Mouse (Mus musculus): ENCODE measurements around the gene Tubb5. TPM values are rescaled to one million over a fixed set of nuclear protein-coding genes. Genes with fewer than 3 reads are reported as not detected.

Tubb5 gene
- total RNA-seq (2023) = 236 to 254 TPM (median 249 TPM) in 4 replicates

GRCm38 (mm10) chr17:35838122-35838544 lies at the start of gene Tubb5:
TSS of gene Tubb5 (minus strand) at chr17:35838306.

GRCm38 (mm10) chr17:35879245-35880057 lies 41.3 kb upstream of the Tubb5 start, which contains the start of gene Dhx16:
TSS of gene Dhx16 (plus strand) at chr17:35879819.

GRCm38 (mm10) chr17:35865481-35866280 lies 27.6 kb upstream of the Tubb5 start, which contains the start of gene Ppp1r18:
TSS of gene Ppp1r18 (plus strand) at chr17:35865593.

GRCm38 (mm10) chr17:35861198-35861857 lies 23.2 kb upstream of the Tubb5 start, which contains the start of gene Nrm:
TSS of gene Nrm (plus strand) at chr17:35861318.

GRCm38 (mm10) chr17:35841076-35841950 lies 3.2 kb upstream of the Tubb5 start, which contains the start of gene Mdc1:
TSS of gene Mdc1 (plus strand) at chr17:35841515.

GRCm38 (mm10) chr17:35822964-35823937 lies 14.9 kb downstream of the Tubb5 start, which contains the start of gene Flot1:
TSS of gene Flot1 (plus strand) at chr17:35823230.

GRCm38 (mm10) chr17:35821439-35822430 lies 16.4 kb downstream of the Tubb5 start, which contains the start of gene Ier3:
TSS of gene Ier3 (plus strand) at chr17:35821684.

Other genes with a start within 250 kb of the Tubb5 start
- not detected in 4 replicates for gene Sfta2, start 236.8 kb downstream of the Tubb5 start, total RNA-seq (2023)
- gene Gm9573, start 211.7 kb downstream of the Tubb5 start, total RNA-seq (2023) = not detected in 4 replicates
- not detected in 4 replicates for gene Mucl3, start 194.6 kb downstream of the Tubb5 start, total RNA-seq (2023)
- gene Vars2, start 170.7 kb downstream of the Tubb5 start, total RNA-seq (2023) = 37.0 to 55.6 TPM (median 43.5 TPM) in 4 replicates
- 15.9 to 21.1 TPM (median 19.1 TPM) in 4 replicates for gene Gtf2h4, start 164.6 kb downstream of the Tubb5 start, total RNA-seq (2023)
- gene Ddr1, start 133.7 kb downstream of the Tubb5 start, total RNA-seq (2023) = 0.16 to 0.39 TPM in 2 of 4 replicates, not detected in the others
- 0.52 to 1.1 TPM (median 1.0 TPM) in 3 of 4 replicates, not detected in the other for gene Ier3, start 16.6 kb downstream of the Tubb5 start, total RNA-seq (2023)
- 18.3 to 24.9 TPM (median 22.1 TPM) in 4 replicates for gene Flot1, start 15.1 kb downstream of the Tubb5 start, total RNA-seq (2023)
- 73.0 to 81.1 TPM (median 79.2 TPM) in 4 replicates for gene Mdc1, start 3.2 kb upstream of the Tubb5 start, total RNA-seq (2023)
- gene Nrm, start 23.0 kb upstream of the Tubb5 start, total RNA-seq (2023) = 85.5 to 100 TPM (median 88.6 TPM) in 4 replicates
- gene Ppp1r18, start 27.3 kb upstream of the Tubb5 start, total RNA-seq (2023) = 217 to 232 TPM (median 222 TPM) in 4 replicates
- gene Dhx16, start 41.5 kb upstream of the Tubb5 start, total RNA-seq (2023) = 104 to 117 TPM (median 107 TPM) in 4 replicates
- 17.2 to 24.2 TPM (median 21.6 TPM) in 4 replicates for gene 2310061I04Rik, start 59.1 kb upstream of the Tubb5 start, total RNA-seq (2023)
- 17.1 to 19.0 TPM (median 18.1 TPM) in 4 replicates for gene Atat1, start 71.8 kb upstream of the Tubb5 start, total RNA-seq (2023)
- 66.6 to 75.4 TPM (median 71.1 TPM) in 4 replicates for gene Mrps18b, start 78.1 kb upstream of the Tubb5 start, total RNA-seq (2023)
- gene Ppp1r10, start 78.1 kb upstream of the Tubb5 start, total RNA-seq (2023) = 169 to 183 TPM (median 172 TPM) in 4 replicates
- 110 to 126 TPM (median 118 TPM) in 4 replicates for gene Abcf1, start 131.5 kb upstream of the Tubb5 start, total RNA-seq (2023)
- gene Gnl1, start 141.5 kb upstream of the Tubb5 start, total RNA-seq (2023) = 74.4 to 96.2 TPM (median 83.1 TPM) in 4 replicates
- gene Prr3, start 141.9 kb upstream of the Tubb5 start, total RNA-seq (2023) = 76.5 to 103 TPM (median 82.0 TPM) in 4 replicates
- gene H2-T24, start 182.3 kb upstream of the Tubb5 start, total RNA-seq (2023) = 41.0 to 45.3 TPM (median 43.3 TPM) in 4 replicates
- gene H2-T23, start 194.5 kb upstream of the Tubb5 start, total RNA-seq (2023) = 309 to 351 TPM (median 339 TPM) in 4 replicates
- 79.2 to 84.9 TPM (median 81.8 TPM) in 4 replicates for gene H2-T22, start 204.4 kb upstream of the Tubb5 start, total RNA-seq (2023)
- gene Gm6034, start 204.7 kb upstream of the Tubb5 start, total RNA-seq (2023) = 0.43 to 0.78 TPM in 2 of 4 replicates, not detected in the others
- 60.5 to 70.0 TPM (median 65.9 TPM) in 4 replicates for gene Gm11127, start 220.1 kb upstream of the Tubb5 start, total RNA-seq (2023)

Measured in B cell, adult 62 days (primary cell).